Mouse (Mus musculus) adrenal gland, adult 18-20 months (tissue): ENCODE measurements at regions not wholly inside any gene's neighbourhood (a gene's known extent, or its start where the extent isn't known, plus 50 kb on each side); places are given as distances from the start of the nearest gene placed in this dataset.

Experiments
- DNase-seq, 2 experiments: peaks; one replicate each; pipeline ENCODE4 v3.0.0; 2021 to 2022; ENCODE audit warnings: low spot score in 2 of 2

DNA sequence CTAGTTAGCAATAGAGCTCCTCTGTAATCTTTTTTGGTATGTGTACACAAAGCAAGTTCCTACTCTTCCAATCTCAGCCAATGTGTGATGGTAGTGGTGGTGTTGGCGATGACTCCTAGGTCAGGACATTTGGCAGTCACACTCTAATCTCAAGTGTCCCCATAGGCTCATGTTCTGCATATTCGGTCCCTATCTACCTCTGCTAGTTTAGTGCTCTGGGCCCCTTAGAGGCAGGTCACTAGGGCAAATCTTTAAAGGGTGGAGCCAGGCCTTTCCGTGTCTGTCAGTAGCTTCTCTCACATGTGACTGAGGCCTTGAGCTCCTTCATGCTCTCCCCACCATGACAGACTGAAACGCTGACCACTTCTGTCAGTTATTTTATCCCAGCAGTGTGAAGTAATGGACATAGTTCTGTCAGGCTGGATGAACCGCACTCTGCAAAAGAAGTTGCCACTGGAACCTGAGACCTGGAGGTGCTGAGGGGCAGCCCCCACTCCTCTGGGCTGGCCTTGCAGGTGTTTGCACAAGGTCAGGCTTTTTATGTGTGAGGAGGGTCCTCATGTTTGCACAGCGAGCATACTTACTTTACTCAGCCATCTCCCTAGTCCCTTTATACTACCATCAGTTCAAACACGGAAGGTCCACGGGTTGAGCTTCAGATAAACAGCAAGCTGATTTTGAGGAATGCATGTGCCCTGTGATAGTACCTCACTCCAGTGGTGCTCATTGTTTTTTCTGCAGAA lies 75.3 kb upstream of the Ywhaq start:
- DNase-seq, result no peak

DNA sequence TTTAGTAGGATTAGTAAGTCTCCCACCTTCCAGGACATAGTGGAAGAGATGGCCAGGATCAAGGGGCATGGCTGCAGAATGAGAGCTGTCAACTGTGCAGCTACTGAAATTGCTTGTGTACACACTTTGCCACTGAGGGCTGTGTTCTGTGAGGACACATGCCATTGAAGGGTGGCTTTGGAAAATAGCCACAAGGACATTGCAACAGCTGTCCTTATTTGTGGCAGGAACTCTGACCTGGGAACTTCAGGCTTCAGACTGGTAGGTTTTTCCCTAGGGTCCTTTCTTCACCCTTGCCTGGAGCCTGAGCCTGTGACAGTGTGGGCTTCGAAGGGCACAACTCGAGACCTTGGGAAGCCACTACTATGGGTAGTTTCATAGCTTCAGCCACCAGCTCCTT lies 64.2 kb upstream of the Ywhaq start:
- DNase-seq, result no peak

DNA sequence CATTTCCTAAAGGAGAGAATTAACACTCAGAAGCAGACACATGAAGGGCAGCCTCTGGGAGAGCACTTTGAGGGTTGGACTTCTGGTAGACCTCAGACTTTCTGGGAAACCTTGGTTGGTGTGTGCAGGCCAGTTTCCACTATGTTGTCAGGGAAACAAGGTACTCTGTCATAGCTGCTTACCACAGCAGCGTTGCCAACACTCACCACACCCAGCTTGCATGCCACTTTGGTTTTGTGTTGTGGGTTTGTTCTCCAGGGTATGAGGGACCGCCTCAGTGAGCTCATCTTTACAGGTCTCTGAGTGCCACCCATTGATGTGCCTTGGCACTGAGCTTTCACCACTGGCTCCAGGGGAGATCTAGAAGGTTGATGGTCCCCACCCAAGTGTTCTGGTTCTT lies 62.8 kb upstream of the Ywhaq start:
- DNase-seq, result no peak

DNA sequence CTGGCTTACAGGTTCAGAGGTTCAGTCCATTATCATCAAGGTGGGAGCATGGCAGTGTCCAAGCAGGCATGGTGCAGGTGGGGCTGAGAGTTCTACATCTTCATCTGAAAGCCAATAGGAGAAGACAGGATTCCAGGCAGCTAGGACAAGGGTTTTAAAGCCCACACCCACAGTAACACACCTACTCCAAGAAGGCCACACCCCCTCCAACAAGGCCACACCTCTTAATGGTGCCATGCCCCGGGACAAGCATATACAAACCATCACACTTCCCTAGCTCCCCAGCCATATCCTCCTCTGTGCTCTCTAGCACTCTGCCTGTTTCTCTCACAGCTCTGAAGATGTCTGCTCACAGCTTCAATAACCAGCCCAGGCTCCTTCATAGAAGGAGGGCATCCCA lies 61.8 kb upstream of the Ywhaq start:
- no peak for DNase-seq

DNA sequence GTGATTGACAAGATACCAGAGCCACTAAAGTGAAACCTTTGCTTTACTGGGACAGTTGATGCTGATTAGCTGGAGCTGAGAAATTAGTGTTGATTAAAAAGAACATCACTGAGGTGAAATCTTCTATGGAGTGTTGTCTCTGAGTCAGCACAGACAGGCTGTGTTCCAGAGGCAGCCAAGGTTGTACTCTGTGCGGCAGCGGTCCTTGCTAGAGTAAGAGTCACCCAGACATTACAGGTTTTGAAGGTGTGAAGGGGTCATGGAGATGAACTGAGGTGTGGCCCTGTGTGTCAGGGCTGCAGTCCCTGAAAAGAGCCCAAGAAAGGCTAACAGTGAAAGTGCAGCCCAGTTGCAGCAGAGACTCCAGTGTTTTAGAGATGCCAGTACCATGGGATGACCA lies 59.1 kb upstream of the Ywhaq start:
- DNase-seq, result no peak

DNA sequence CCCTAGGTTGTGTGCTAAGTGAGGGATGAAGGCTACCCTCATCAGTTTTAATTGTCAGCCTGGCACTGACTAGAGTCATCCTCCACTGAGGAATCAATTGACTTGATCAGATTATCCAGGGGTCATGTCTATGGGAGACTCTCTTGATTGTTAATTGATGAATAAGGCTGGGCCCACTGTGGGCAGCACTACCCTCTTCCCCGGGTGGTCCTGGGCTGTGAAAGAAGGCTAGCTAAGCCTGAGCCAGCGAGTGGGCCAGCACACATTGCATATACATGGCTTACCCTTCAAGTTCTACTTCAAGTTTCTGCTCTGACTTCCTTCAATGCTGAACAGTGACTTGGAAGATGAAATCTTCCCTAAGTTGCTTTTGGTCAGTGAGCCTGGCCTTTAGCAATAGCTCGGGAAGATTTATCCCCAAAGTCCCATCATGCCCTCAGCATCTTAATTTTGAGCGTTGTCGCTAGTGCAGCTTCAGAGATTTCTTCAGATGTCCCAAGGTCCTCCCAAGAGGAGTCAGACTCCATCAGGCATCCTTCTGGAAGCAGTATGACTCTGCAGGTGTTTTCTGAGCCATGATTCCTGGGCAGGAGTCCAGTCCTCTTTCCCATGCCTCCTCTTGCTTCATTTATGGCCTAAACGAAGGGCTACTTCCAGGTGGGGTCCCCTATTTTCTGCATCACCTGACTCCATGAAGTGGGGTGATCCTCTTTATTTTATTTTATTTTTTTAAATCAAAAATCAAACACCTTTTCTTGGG lies 55.7 kb upstream of the Ywhaq start:
- DNase-seq, result no peak

DNA sequence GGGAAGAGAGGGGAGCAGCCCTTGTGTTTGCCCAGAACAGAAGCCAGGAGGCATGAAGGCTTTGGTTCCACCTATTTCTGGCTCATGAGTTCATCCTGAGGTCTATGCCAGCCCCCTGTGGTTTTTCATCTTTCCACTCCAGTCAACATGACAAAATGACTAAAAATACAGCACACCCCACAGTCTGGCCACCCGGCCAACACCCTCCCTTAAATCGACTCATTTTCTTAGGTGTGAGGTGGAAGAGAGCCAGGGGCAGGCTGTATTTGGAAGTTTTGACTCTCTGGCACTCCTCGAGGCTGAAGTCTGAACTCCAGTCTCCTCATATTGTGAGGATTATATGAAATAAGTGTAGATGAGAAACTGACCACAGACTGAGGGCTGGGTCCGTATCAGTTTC lies 55.0 kb upstream of the Ywhaq start:
- no peak for DNase-seq

DNA sequence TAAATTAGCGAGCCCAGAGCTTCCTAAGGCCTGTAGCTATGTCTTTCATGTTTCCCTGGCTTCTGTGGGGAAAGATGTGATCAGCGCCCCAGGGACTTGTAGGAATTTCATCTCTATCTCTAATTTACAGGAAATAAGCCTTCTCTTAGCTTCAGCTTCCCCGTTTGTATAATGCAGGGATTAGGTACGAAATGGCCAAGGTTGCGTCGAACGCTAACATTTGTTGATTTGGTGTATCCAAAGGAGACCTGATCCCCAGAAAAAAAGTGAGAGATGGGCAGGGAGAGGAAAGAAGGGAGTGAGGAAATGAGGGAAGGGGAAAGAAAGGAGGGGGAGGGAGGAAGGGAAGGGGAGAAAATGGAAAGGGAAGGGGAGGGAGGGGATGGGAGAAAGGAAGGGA lies 54.5 kb upstream of the Ywhaq start:
- DNase-seq, result no peak

DNA sequence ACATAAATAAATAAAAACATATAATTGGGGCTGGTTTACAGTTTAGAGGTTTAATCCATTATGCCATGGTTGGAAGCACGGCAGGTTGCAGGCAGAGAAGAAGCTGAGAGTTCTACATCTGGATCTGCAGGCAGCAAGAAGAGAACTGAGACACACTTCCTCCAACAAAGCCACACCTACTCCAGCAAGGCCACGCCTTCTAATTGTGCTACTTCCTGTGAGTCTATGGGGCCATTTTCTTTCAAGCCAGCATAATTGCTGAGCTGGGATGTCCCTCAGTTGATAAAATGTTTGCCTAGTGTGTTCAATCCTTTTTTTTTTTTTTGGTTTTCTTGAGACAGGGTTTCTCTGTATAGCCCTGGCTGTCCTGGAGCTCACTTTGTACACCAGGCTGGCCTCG lies 52.8 kb upstream of the Ywhaq start:
- DNase-seq, result no peak
